Mouse (Mus musculus): Measurements from ENCODE around the gene Mamstr.

- TF ChIP-seq POLR2A (IDR thresholded peaks at IDR 0.05; ENCODE audit: insufficient read depth, low read depth, low read length) (no peak), CTCF (IDR thresholded peaks at IDR 0.05; ENCODE audit: insufficient read depth, low read depth, low read length) (peak; percentile 94)
Observed at GRCm38 (mm10) chr7:45682144-45683126, 42.7 kb downstream of the Mamstr start.
